Mouse (Mus musculus) kidney, postnatal 25 days (tissue): ENCODE results near the gene Mreg.

ENCODE experiments used
- DNase-seq, 2 experiments: peaks; one replicate each; pipeline ENCODE4 v3.0.0; 2021; ENCODE audit warnings: mixed read lengths in 2 of 2

The Mreg gene

GRCm38 (mm10) chr1:72121608-72122185, 90.4 kb downstream of the Mreg start:
- no peak for DNase-seq

- no peak for DNase-seq
Observed at GRCm38 (mm10) chr1:72119981-72120380, 92.1 kb downstream of the Mreg start.

GRCm38 (mm10) chr1:72114206-72114605, 97.9 kb downstream of the Mreg start:
- no peak for DNase-seq
